Mouse (Mus musculus): Measurements from ENCODE around the gene 9130023H24Rik. TPM values are rescaled to one million over a fixed set of nuclear protein-coding genes. Genes with fewer than 3 reads are reported as not detected.

The 9130023H24Rik gene
- polyA plus RNA-seq, 1 experiment from 2014 or later, result 5.0 TPM

DNA sequence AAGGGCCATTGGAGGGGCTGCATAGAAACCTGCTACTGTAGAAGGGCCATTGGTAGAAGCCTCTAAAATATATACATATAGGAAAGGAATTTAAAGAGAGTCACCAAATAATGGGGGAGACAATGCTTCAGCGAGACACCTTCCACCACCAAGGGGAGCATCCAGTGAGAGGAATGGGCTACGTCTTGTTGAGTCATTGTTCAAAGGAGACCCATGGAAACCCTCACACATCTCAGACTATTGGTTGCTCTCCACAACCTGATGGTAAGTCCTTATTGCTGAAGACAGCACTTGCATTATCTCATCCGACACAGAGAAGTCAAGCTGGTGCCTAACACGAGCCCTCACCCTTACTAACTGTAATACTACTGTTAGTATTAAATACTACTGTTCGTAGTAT is 17.9 kb upstream of the 9130023H24Rik start:
- Histone ChIP-seq H3K36me3 (ENCODE audit: inconsistent target) (no peaks in the 10 kb centered on the region), H3K27ac (no peak overlapping the region), H3K79me2 (ENCODE audit: inconsistent target) (no peaks in the 10 kb centered on the region), H3K4me3 (ENCODE audit: inconsistent target) (no peak overlapping the region)
- 94% methylated on average over 5 of the region's 5 CpGs for WGBS (ENCODE audit: missing documents)

DNA sequence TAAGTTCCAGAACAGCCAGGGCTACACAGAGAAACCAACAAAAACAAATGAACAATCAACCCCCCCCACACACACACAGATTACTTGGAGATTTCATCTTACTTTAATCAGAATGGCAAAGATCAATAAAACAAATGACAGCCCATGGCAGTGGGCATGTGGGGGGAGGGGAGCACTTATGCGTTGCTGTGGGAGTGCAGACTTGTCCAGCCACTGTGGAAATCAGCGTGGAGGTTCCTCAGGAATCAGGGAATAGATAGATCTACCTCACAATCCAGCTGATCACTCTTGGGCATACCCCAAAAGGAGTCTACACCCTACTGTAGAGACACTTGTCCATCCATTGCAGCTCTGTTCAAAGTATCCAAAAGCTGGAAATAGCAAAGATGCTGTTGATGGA is 17.1 kb upstream of the 9130023H24Rik start:
- H3K79me2 ChIP-seq (ENCODE audit: inconsistent target), result no peaks in the 10 kb centered on the region
- H3K36me3 ChIP-seq (ENCODE audit: inconsistent target), result no peaks in the 10 kb centered on the region
- H3K27ac ChIP-seq, result no peak overlapping the region
- WGBS (ENCODE audit: missing documents), result 70% methylated on average over 2 of the region's 2 CpGs
- no peak overlapping the region for H3K4me3 ChIP-seq (ENCODE audit: inconsistent target)

DNA sequence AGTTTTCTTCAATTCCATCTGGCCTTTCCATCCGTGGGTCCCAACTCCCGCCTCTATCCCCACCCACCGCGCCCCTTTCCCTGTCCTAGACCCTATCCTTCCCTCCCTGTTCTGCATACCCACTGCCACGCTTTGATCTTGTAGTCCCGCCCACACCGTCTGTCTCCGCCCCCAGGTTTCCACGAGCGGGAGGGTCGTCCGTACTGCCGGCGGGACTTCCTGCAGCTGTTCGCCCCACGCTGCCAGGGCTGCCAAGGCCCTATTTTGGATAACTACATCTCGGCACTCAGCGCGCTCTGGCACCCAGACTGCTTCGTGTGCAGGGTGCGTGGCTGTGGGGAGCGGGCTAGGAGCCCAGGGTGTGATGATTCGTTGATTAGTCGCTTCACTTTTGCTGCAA is 14.8 kb upstream of the 9130023H24Rik start:
- no peaks in the 10 kb centered on the region for H3K36me3 ChIP-seq (ENCODE audit: inconsistent target)
- no peak overlapping the region for H3K27ac ChIP-seq
- H3K4me3 ChIP-seq (ENCODE audit: inconsistent target), result no peak overlapping the region
- no peaks in the 10 kb centered on the region for H3K79me2 ChIP-seq (ENCODE audit: inconsistent target)
- 25% methylated on average over 24 of the region's 24 CpGs for WGBS (ENCODE audit: missing documents)

DNA sequence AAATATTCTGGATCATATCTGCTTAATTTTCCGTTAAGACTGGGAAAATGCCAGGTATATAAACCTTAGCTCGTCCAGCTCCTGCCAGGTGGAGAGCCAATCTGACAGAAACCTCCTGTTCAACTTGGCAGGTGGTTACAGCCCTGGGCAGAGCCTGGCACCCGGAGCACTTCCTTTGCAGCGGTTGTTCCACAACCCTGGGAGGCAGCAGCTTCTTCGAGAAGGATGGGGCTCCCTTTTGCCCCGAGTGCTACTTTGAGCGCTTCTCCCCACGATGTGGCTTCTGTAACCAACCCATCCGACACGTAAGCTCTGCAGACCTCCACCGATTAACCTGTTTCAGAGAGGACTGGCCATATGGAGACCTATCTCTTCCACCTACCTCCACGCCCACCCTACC is 14.1 kb upstream of the 9130023H24Rik start:
- no peaks in the 10 kb centered on the region for H3K79me2 ChIP-seq (ENCODE audit: inconsistent target)
- no peak overlapping the region for H3K4me3 ChIP-seq (ENCODE audit: inconsistent target)
- 41% methylated on average over 12 of the region's 12 CpGs for WGBS (ENCODE audit: missing documents)
- H3K36me3 ChIP-seq (ENCODE audit: inconsistent target), result no peaks in the 10 kb centered on the region
- no peak overlapping the region for H3K27ac ChIP-seq

DNA sequence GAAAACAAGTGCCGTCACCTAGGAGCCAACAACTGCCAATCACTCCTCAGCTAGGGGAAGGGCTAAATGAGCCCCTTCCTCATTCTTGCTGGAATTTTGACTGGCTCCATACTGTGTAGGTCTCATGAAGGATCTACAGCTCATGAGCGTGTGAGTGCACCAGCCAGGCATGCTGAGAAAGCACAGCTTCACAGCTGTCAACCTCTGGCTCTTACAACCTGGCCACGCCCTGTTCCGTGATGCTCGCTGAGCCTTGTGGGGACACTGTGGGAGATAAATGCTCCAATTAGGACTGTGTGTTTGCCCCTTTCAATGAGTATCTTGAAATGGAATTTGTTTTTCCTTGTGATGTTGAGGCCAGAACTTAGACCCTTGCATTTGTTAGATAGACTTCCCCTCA is 12.2 kb upstream of the 9130023H24Rik start:
- Histone ChIP-seq H3K4me3 (ENCODE audit: inconsistent target) (no peak overlapping the region), H3K79me2 (ENCODE audit: inconsistent target) (no peaks in the 10 kb centered on the region), H3K36me3 (ENCODE audit: inconsistent target) (peaks cover 3% of the 10 kb centered on the region; the same call in 1 of the 2 replicates), H3K27ac (no peak overlapping the region)
- 98% methylated on average over 5 of the region's 5 CpGs for WGBS (ENCODE audit: missing documents)

DNA sequence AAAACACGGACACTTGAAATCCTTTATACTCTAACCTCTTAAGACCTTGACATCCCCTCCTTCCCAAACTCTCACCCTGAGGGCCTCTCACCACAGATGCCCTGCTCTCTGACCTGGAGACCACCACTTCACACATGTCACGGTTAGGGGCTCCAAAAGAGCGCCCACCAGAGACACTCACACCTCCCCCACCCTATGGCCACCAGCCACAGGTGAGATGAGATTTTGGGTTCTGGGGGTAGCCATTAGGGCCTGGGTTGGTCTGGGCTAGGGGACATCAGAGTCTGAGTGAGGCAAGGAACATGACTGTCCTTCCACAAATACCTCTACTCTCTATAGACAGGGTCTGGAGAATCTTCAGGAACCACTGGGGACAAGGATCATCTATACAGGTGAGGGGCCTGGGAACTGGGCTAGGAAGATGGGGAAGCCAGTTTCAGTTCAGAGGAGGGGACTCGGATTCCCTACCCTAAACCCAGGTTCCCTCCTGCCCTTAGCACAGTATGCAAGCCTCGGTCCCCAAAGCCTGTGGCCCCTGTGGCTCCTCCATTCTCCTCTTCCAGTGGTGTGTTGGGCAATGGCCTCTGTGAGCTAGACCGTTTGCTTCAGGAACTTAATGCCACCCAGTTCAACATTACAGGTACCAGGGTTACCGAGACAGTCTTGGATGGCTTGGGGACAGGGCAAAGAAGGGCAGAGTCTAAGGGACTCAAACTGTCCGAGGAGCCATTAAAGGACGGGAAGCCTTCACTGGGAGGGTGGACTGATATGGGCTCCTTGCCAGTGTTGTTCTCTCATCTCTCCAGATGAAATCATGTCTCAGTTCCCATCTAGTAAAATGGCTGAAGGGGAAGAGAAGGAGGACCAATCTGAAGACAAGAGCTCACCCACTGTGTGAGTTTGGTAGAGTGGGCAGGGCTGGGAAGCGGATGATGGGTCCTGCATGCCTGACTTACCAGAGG is 10.5 kb upstream of the 9130023H24Rik start:
- H3K27ac ChIP-seq, result no peak overlapping the region
- H3K79me2 ChIP-seq (ENCODE audit: inconsistent target), result no peaks in the 10 kb centered on the region
- H3K36me3 ChIP-seq (ENCODE audit: inconsistent target), result peaks cover 15% of the 10 kb centered on the region; the same call in 1 of the 2 replicates
- 90% methylated on average over 8 of the region's 10 CpGs for WGBS (ENCODE audit: missing documents)
- H3K4me3 ChIP-seq (ENCODE audit: inconsistent target), result no peak overlapping the region

DNA sequence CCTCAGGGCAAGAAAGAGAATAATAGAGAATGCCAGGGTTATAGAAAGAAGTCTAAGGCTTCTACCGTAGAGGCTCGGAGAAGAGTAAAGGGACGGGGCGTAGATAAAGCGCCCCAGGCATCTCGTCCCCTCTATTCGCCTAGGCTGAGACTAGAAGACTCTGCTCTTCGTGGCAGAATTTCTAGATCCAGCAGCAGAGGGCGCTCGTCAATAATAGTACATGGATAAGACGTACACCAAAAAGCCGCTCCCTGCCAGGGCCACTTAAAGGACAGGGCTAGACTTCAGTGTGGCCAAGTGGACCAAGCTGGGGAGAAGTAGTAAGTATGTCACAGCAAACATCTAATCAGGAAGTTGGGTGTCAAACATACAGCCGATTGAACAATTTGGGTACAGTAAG is 9.6 kb upstream of the 9130023H24Rik start:
- Histone ChIP-seq H3K36me3 (ENCODE audit: inconsistent target) (peaks cover 24% of the 10 kb centered on the region; the same call in 1 of the 2 replicates), H3K79me2 (ENCODE audit: inconsistent target) (no peaks in the 10 kb centered on the region), H3K4me3 (ENCODE audit: inconsistent target) (no peak overlapping the region), H3K27ac (no peak overlapping the region)
- 16% methylated on average over 13 of the region's 13 CpGs for WGBS (ENCODE audit: missing documents)

DNA sequence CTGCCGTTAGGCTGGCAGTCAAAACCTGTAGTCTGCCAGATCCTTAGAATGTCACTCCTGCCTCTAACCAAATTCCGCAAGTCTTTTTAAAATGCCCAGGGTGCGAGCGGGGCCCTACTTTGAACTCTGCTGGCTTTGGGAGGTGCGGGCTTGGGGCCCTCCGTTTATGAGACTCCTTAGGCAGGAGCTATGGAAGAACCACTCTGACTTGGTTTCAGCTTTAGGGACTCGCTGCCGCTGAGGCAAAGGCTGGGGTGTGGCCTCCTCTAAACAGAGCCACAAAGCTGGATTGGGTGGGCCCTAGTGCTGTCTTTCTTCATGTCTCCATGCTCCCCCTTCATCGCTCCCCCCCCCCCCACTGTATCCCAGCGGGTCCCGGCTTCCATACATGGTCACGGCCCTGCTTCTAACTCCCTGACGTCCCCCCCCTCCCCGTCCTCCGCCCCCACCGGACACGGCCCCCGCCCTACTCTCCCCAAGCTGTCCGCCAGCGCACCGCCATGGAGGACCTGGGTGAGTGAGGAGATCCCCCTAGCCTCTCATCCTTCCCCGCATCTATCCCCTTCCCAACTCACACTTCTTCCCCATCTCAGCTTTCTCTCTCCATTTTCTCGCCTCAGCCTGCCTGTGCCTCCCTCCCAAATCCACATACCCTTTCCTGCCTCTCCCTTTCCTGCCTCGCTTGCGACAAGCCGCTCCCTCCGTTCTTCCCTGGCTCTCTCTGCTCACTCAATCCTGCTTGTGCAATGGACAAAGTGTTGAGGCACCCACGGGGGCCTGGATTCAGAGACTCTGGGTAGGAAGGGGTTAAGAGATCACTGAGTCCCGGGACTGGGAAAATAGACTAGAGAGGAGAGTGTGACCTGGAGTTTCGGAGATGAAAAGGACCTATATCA is 8.9 kb upstream of the 9130023H24Rik start, which contains the start of gene Tgfb1i1:
Gene Tgfb1i1 (plus strand): TSS at position 317 of the 896 bp plus-strand sequence.
- Histone ChIP-seq H3K4me3 (ENCODE audit: inconsistent target) (no peak within 1 kb of the TSS), H3K79me2 (ENCODE audit: inconsistent target) (no peaks in the 10 kb centered on the region), H3K36me3 (ENCODE audit: inconsistent target) (peaks cover 31% of the 10 kb centered on the region), H3K27ac (no peak within 1 kb of the TSS)
- 38% methylated on average over 21 of the region's 30 CpGs for WGBS (ENCODE audit: missing documents)

DNA sequence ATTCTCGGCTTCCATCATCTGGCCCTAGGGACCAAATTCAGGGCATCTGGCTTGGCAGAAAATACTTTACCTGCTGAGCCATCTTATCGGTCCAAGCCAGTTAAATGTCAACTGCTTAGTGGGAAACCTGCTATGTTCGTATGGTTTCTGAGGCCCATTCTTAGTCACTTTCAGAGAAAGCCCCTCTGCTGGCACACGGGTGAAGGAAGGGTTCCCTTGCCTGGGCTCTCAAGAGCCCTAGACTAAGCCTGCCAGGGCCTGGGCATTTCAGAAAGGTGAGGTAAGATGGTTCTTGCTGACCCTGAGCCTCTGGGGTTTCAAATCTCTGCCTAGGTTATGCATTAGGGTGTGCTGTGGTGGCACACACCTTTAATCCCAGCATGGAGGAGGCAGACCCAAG is 7.7 kb upstream of the 9130023H24Rik start:
- H3K4me3 ChIP-seq (ENCODE audit: inconsistent target), result no peak overlapping the region
- H3K79me2 ChIP-seq (ENCODE audit: inconsistent target), result peaks cover 5% of the 10 kb centered on the region; the same call in 1 of the 2 replicates
- WGBS (ENCODE audit: missing documents), result 94% methylated on average over 4 of the region's 4 CpGs
- H3K27ac ChIP-seq, result no peak overlapping the region
- peaks cover 43% of the 10 kb centered on the region for H3K36me3 ChIP-seq (ENCODE audit: inconsistent target)

DNA sequence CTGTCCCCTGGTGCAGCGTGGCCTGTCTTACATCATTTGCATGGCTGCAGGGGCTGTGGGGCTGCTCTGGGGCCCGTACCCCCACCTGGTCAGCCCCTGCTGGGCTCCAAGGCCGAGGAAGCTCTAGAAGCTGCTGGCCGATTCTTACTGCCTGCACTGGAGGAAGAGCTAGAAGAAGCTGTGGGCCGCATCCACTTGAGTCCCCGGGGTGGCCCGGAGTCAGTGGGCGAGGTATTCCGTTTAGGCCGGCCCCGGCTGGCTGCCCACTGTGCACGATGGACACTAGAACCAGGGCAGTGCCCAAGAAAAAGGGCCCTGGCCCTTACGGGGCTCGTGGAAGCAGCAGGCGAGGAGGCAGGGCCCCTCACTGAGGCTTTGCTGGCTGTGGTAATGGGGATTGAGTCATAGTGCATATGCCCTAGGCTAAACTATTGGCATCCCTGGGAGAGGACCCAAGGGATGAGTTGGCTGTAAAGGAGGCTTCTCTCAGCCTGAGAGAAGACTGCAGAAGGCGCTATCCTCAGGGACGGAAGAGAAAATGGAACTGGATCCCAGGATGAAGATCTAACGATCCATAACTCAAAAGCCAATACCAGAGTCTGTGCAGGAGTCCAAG is 6.7 kb upstream of the 9130023H24Rik start:
- peaks cover 15% of the 10 kb centered on the region for H3K79me2 ChIP-seq (ENCODE audit: inconsistent target)
- no peak overlapping the region for H3K4me3 ChIP-seq (ENCODE audit: inconsistent target)
- H3K36me3 ChIP-seq (ENCODE audit: inconsistent target), result peaks cover 53% of the 10 kb centered on the region
- no peak overlapping the region for H3K27ac ChIP-seq
- WGBS (ENCODE audit: missing documents), result 96% methylated on average over 18 of the region's 18 CpGs

DNA sequence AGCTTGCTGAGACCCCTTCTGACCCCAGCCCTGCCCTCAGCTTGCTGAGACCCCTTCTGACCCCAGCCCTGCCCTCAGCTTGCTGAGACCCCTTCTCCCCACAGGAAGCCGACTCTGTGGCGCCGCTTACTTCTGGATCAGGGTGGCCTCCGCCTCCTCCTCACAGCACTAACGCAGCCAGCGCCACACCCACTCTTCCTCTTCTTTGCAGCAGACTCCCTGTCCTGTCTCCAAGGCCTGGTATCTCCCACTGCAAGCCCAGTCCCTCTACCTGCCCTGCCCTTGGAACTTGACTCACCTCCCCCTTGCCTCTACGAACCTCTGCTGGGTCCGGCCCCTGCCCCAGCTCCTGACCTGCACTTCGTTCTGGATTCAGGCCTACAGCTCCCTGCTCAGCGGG is 6.1 kb upstream of the 9130023H24Rik start:
- 96% methylated on average over 10 of the region's 10 CpGs for WGBS (ENCODE audit: missing documents)
- H3K36me3 ChIP-seq (ENCODE audit: inconsistent target), result peaks cover 57% of the 10 kb centered on the region
- no peak overlapping the region for H3K4me3 ChIP-seq (ENCODE audit: inconsistent target)
- H3K27ac ChIP-seq, result no peak overlapping the region
- peaks cover 21% of the 10 kb centered on the region for H3K79me2 ChIP-seq (ENCODE audit: inconsistent target)

DNA sequence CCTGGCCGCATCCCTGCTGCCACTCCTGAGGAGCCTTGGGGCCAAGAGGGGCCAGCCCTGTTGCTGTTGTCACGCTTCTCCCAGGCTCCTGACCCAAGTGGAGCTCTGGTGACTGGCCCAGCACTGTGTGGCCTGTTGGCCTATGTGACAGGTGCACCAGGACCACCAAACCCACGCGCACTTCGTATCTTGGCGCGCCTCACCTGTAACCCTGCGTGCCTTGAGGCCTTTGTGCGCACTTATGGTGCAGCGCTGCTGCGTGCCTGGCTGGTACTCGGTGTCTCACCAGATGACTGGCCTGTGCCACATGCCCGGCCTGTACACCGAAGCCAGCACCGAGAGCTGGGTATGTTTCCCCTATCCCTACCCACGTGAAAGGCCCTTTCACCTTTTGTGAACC is 4.5 kb upstream of the 9130023H24Rik start:
- Histone ChIP-seq H3K27ac (no peak overlapping the region), H3K79me2 (ENCODE audit: inconsistent target) (peaks cover 25% of the 10 kb centered on the region), H3K4me3 (ENCODE audit: inconsistent target) (no peak overlapping the region), H3K36me3 (ENCODE audit: inconsistent target) (peaks cover 57% of the 10 kb centered on the region)
- 96% methylated on average over 16 of the region's 16 CpGs for WGBS (ENCODE audit: missing documents)

DNA sequence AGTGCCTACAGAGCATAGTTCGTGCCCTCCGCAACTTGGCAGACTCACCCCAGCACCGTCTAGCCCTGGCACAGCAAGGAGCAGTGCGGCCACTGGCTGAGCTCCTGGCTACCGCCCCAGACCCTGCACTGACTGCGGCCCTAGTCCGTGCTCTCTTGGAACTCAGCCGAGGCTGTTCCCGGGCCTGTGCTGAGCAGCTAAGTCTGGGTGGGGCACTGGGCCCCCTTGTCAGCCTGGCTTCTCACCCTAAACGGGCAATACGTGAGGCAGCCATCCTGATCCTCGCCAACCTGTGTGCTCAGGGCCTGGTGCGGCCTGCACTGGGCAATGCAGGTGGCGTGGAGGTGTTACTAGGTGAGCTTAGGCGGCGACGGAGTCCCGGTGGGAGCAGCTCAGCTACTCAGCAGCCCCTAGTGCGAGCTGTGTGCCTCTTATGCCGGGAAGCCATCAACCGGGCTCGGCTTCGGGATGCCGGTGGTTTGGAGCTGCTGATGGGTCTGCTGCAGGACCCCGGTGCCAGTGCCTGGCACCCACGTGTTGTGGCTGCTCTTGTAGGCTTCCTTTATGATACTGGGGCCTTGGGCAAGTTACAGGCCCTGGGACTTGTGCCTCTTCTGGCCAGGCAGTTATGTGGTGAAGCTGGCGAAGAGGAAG is 2.4 kb upstream of the 9130023H24Rik start:
- WGBS (ENCODE audit: missing documents), result 92% methylated on average over 27 of the region's 27 CpGs

DNA sequence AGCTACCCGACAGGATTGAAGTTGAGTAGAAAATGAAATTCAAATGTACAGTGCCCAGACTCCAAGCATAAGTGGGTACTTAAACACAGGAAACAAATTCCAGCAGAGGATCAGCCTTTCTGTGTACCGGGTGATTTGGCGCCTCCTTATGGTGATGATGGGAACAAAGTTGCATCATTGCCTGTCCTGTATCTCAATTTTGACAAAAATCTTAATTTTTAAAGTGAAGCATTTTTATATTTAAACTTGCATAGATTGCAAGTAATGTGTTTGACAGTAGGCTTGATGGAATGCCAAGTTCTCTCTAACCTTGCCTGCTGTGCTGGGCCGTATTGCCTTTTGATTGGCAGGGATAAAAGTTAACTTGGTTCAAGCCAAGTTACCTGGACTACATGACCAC is 1.2 kb upstream of the 9130023H24Rik start:
- 38% methylated on average over 4 of the region's 4 CpGs for WGBS (ENCODE audit: missing documents)
- Histone ChIP-seq H3K79me2 (ENCODE audit: inconsistent target) (peaks cover 34% of the 10 kb centered on the region), H3K4me3 (ENCODE audit: inconsistent target) (peak overlapping the region; percentile 35), H3K36me3 (ENCODE audit: inconsistent target) (peaks cover 44% of the 10 kb centered on the region), H3K27ac (peak overlapping the region; percentile 50)

More for the DNA sequence above, 2.4 kb upstream of the 9130023H24Rik start:
- H3K36me3 ChIP-seq (ENCODE audit: inconsistent target), result peaks cover 57% of the 10 kb centered on the region
- H3K4me3 ChIP-seq (ENCODE audit: inconsistent target), result no peak overlapping the region
- peaks cover 34% of the 10 kb centered on the region for H3K79me2 ChIP-seq (ENCODE audit: inconsistent target)
- H3K27ac ChIP-seq, result no peak overlapping the region

Data from macrophage (primary cell).